ENCODE assay signal across 9 mouse cellular contexts in the genomic region with DNA sequence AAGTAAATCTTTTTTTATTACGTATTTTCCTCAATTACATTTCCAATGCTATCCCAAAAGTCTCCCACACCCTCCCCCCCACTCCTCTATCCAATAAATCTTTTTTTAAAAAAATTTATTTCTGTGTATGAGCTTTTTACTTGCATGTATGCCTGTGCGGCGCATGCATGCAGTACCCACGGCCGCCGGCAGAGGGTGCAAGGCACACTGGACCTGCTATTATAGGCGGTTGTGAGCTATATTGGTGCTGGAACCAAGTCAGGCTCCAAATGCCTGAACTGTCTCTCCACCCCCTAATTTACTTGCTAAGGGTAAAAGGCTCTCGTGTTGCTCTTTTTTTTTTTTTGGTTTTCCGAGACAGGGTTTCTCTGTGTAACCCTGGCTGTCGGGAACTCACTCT. TPM values are rescaled to one million over a fixed set of nuclear protein-coding genes. Genes with fewer than 3 reads are reported as not detected.
A peak's percentile ranks its signal among the peaks of the same experiment; 100 is the strongest.
DNase-seq lines count a peak whose midpoint lies in the region; ATAC-seq and TF ChIP-seq lines count a peak whose summit lies in the region.
"Had no signal": no experiment of that assay in that cellular context is flagged by ENCODE, and none has a peak within 500 bp of the region (broad histone marks: within the 10 kb centered on the region; RNA-seq: fewer than 3 reads in every experiment).

No protein-coding gene starts in this region.

- H3K4me2 ChIP-seq in liver, embryonic 13.5 days: no peak overlapping the region
- H3K4me2 ChIP-seq: neural tube, embryonic 12.5 days had no signal

- peaks cover 11% of the 10 kb centered on the region for H3K27me3 ChIP-seq in liver, embryonic 13.5 days
- H3K27me3 ChIP-seq: neural tube, embryonic 12.5 days had no signal

- H3K4me1 ChIP-seq in liver, embryonic 13.5 days (replicated peaks): peaks cover 43% of the 10 kb centered on the region
- H3K4me1 ChIP-seq: neural tube, embryonic 12.5 days had no signal

- ATAC-seq in liver, embryonic 13.5 days (ENCODE audit: low read depth): no peak
- ATAC-seq in inflammation-experienced regulatory T-cells, adult 6 months: no peak

- no peaks in the 10 kb centered on the region for H3K36me3 ChIP-seq in liver, embryonic 13.5 days
- H3K36me3 ChIP-seq: neural tube, embryonic 12.5 days had no signal

- no peak overlapping the region for H3K4me3 ChIP-seq in layer of hippocampus, adult 2 months
- H3K4me3 ChIP-seq in liver, embryonic 13.5 days (replicated peaks): no peak overlapping the region
- H3K4me3 ChIP-seq: neural tube, embryonic 12.5 days had no signal

- no peak overlapping the region for H3K27ac ChIP-seq in layer of hippocampus, adult 2 months
- no peak overlapping the region for H3K27ac ChIP-seq in liver, embryonic 13.5 days
- H3K27ac ChIP-seq: neural tube, embryonic 12.5 days had no signal

- 17% methylated on average over 10 of the region's 10 CpGs for WGBS in liver, embryonic 13.5 days (ENCODE audit: insufficient replicate concordance)

- peak in 1 of 2 experiments; percentile 64 for DNase-seq in layer of hippocampus, adult 2 months (ENCODE audit: low spot score in 2 of 2)
- DNase-seq in layer of hippocampus, adult 9-10 months (ENCODE audit: low spot score): no peak
- DNase-seq in Muller cell, postnatal 12 days (ENCODE audit: inconsistent ontology term): peak; percentile 56
- DNase-seq in cerebellum, postnatal 10 days: peak; percentile 88 to 91
- DNase-seq in gastrocnemius, postnatal 4 days (ENCODE audit: low spot score in 2 of 2): peak; percentile 68 to 69
- DNase-seq in liver, embryonic 13.5 days: peak; percentile 75
- peak; percentile 80 for DNase-seq in right cerebral cortex, postnatal 10 days (ENCODE audit: low spot score in 2 of 2)

- no peak overlapping the region for H3K9ac ChIP-seq in liver, embryonic 13.5 days
- H3K9ac ChIP-seq: neural tube, embryonic 12.5 days had no signal

- TF ChIP-seq CTCF in layer of hippocampus, adult 2 months (conservative IDR thresholded peaks at IDR 0.05): peak; percentile 77

- H3K9me3 ChIP-seq in liver, embryonic 13.5 days (replicated peaks): no peaks in the 10 kb centered on the region
- H3K9me3 ChIP-seq: neural tube, embryonic 12.5 days had no signal

RNA-seq across cellular contexts. Expression of gene Tmprss9, which starts 9.7 kb away (rescaled TPM):
- under 1 TPM; 0.46 to 0.56 TPM for total RNA-seq in layer of hippocampus, adult 2 months (2021)
- under 1 TPM in 1 of 2 experiments, not detected in 1; 0.10 TPM for total RNA-seq in gastrocnemius, postnatal 4 days (2021)
- polyA plus RNA-seq in liver, embryonic 13.5 days (2015; fragmentation: Nextera tagmentation; extraction: Ambion mirVana): 0.05 TPM in 1 of 2 replicates, not detected in the other
- polyA plus RNA-seq in inflammation-experienced regulatory T-cells, adult 6 months (2017; shearing (Covaris generic)): not detected

RNA-seq across cellular contexts. Expression of gene Timm13, which starts 19.5 kb away (rescaled TPM):
- 100 to 1,000 TPM; 134 to 145 TPM for total RNA-seq in layer of hippocampus, adult 2 months (2021)
- total RNA-seq in gastrocnemius, postnatal 4 days (2021): 100 to 1,000 TPM; 120 to 134 TPM
- 249 and 266 TPM in 2 replicates for polyA plus RNA-seq in liver, embryonic 13.5 days (2015; fragmentation: Nextera tagmentation; extraction: Ambion mirVana)
- polyA plus RNA-seq in inflammation-experienced regulatory T-cells, adult 6 months (2017; shearing (Covaris generic)): 100 to 1,000 TPM; 207 to 260 (median 248) TPM

RNA-seq across cellular contexts. Expression of gene Sppl2b, which starts 26.2 kb away (rescaled TPM):
- total RNA-seq in layer of hippocampus, adult 2 months (2021): 10 to 100 TPM; 61.2 to 63.2 TPM
- 10 to 100 TPM; 30.9 to 38.6 TPM for total RNA-seq in gastrocnemius, postnatal 4 days (2021)
- 56.8 and 58.9 TPM in 2 replicates for polyA plus RNA-seq in liver, embryonic 13.5 days (2015; fragmentation: Nextera tagmentation; extraction: Ambion mirVana)
- polyA plus RNA-seq in inflammation-experienced regulatory T-cells, adult 6 months (2017; shearing (Covaris generic)): 10 to 100 TPM in 2 of 3 experiments, 1 to 10 TPM in 1; 9.6 to 15.0 (median 12.1) TPM

RNA-seq across cellular contexts. Expression of gene Lsm7, which starts 26.3 kb away (rescaled TPM):
- total RNA-seq in layer of hippocampus, adult 2 months (2021): 10 to 100 TPM; 51.6 to 53.3 TPM
- 10 to 100 TPM; 53.7 to 54.2 TPM for total RNA-seq in gastrocnemius, postnatal 4 days (2021)
- polyA plus RNA-seq in liver, embryonic 13.5 days (2015; fragmentation: Nextera tagmentation; extraction: Ambion mirVana): 192 and 208 TPM in 2 replicates
- polyA plus RNA-seq in inflammation-experienced regulatory T-cells, adult 6 months (2017; shearing (Covaris generic)): 100 to 1,000 TPM; 144 to 210 (median 202) TPM

RNA-seq across cellular contexts. Expression of gene Lmnb2, which starts 36.7 kb away (rescaled TPM):
- total RNA-seq in layer of hippocampus, adult 2 months (2021): 10 to 100 TPM; 20.8 to 21.9 TPM
- 10 to 100 TPM; 46.8 to 50.5 TPM for total RNA-seq in gastrocnemius, postnatal 4 days (2021)
- polyA plus RNA-seq in liver, embryonic 13.5 days (2015; fragmentation: Nextera tagmentation; extraction: Ambion mirVana): 14.0 and 15.4 TPM in 2 replicates
- 1 to 10 TPM; 2.4 to 4.5 (median 3.5) TPM for polyA plus RNA-seq in inflammation-experienced regulatory T-cells, adult 6 months (2017; shearing (Covaris generic))
